Mouse (Mus musculus): ENCODE measurements around the gene Bmpr2. TPM values are rescaled to one million over a fixed set of nuclear protein-coding genes. Genes with fewer than 3 reads are reported as not detected.
"Not testable (repeated sequence)": the region's sequence is repeated elsewhere in the genome, so short reads cannot be mapped to it uniquely, and the experiment has no call there.

Gene Bmpr2
- polyA plus RNA-seq (2016; fragmentation: Nextera tagmentation; extraction: Ambion mirVana), result 5.8 and 6.2 TPM in 2 replicates

- Histone ChIP-seq H3K4me3 (peak within 1 kb of the TSS; percentile 89), H3K27ac (peak within 1 kb of the TSS; percentile 99), H3K27me3 (ENCODE audit: insufficient read depth, poor library complexity, severe bottlenecking) (no peaks in the 10 kb centered on the region), H3K4me1 (replicated peaks) (peaks cover 33% of the 10 kb centered on the region), H3K9me3 (no peaks in the 10 kb centered on the region), H3K36me3 (peaks cover 6% of the 10 kb centered on the region; the same call in 1 of the 2 replicates)
- under 1% methylated on average over 75 of the region's 75 CpGs for WGBS
- peak; percentile 90 for DNase-seq (ENCODE audit: low spot score)
These were observed at the start of gene Bmpr2 for GRCm38 (mm10) chr1:59763164-59763768. Gene Bmpr2 (plus strand): TSS chr1:59763400.

GRCm38 (mm10) chr1:59719900-59720299, 43.3 kb upstream of the Bmpr2 start:
- no peaks in the 10 kb centered on the region for H3K4me1 ChIP-seq (replicated peaks)
- no peak for DNase-seq (ENCODE audit: low spot score)
- no peak overlapping the region for H3K4me3 ChIP-seq
- WGBS, result 60% methylated on average over 4 of the region's 4 CpGs
- H3K9me3 ChIP-seq, result no peaks in the 10 kb centered on the region
- H3K36me3 ChIP-seq, result peaks cover 67% of the 10 kb centered on the region
- H3K27me3 ChIP-seq (ENCODE audit: insufficient read depth, poor library complexity, severe bottlenecking), result no peaks in the 10 kb centered on the region
- no peak overlapping the region for H3K27ac ChIP-seq

GRCm38 (mm10) chr1:59725661-59726060, 37.5 kb upstream of the Bmpr2 start:
- no peak for DNase-seq (ENCODE audit: low spot score)
- WGBS, result 62% methylated on average over 4 of the region's 4 CpGs
- H3K27ac ChIP-seq, result no peak overlapping the region
- no peaks in the 10 kb centered on the region for H3K27me3 ChIP-seq (ENCODE audit: insufficient read depth, poor library complexity, severe bottlenecking)
- H3K36me3 ChIP-seq, result peaks cover 14% of the 10 kb centered on the region
- H3K4me1 ChIP-seq (replicated peaks), result peaks cover 2% of the 10 kb centered on the region; the same call in 1 of the 2 replicates
- no peaks in the 10 kb centered on the region for H3K9me3 ChIP-seq
- H3K4me3 ChIP-seq, result no peak overlapping the region

GRCm38 (mm10) chr1:59730106-59730505, 33.1 kb upstream of the Bmpr2 start:
- no peak for DNase-seq (ENCODE audit: low spot score)
- H3K4me3 ChIP-seq, result no peak overlapping the region
- no peaks in the 10 kb centered on the region for H3K27me3 ChIP-seq (ENCODE audit: insufficient read depth, poor library complexity, severe bottlenecking)
- no peaks in the 10 kb centered on the region for H3K36me3 ChIP-seq
- no peak overlapping the region for H3K27ac ChIP-seq
- peaks cover 5% of the 10 kb centered on the region; the same call in 1 of the 2 replicates for H3K4me1 ChIP-seq (replicated peaks)
- H3K9me3 ChIP-seq, result no peaks in the 10 kb centered on the region
- 92% methylated on average over 8 of the region's 8 CpGs for WGBS

- H3K4me1 ChIP-seq (replicated peaks), result peaks cover 5% of the 10 kb centered on the region; the same call in 1 of the 2 replicates
- 74% methylated on average over 4 of the region's 4 CpGs for WGBS
- no peak overlapping the region for H3K27ac ChIP-seq
- H3K36me3 ChIP-seq, result no peaks in the 10 kb centered on the region
- DNase-seq (ENCODE audit: low spot score), result no peak
- no peaks in the 10 kb centered on the region for H3K9me3 ChIP-seq
- H3K4me3 ChIP-seq, result no peak overlapping the region
- H3K27me3 ChIP-seq (ENCODE audit: insufficient read depth, poor library complexity, severe bottlenecking), result no peaks in the 10 kb centered on the region
These were observed 32.5 kb upstream of the Bmpr2 start for GRCm38 (mm10) chr1:59730737-59731136.

- Histone ChIP-seq H3K27me3 (ENCODE audit: insufficient read depth, poor library complexity, severe bottlenecking) (no peaks in the 10 kb centered on the region), H3K4me3 (no peak overlapping the region), H3K4me1 (replicated peaks) (peaks cover 5% of the 10 kb centered on the region; the same call in 1 of the 2 replicates), H3K36me3 (no peaks in the 10 kb centered on the region), H3K27ac (no peak overlapping the region), H3K9me3 (no peaks in the 10 kb centered on the region)
- no peak for DNase-seq (ENCODE audit: low spot score)
- 84% methylated on average over 6 of the region's 6 CpGs for WGBS
These were observed 29.1 kb upstream of the Bmpr2 start for GRCm38 (mm10) chr1:59734076-59734475.

GRCm38 (mm10) chr1:59738768-59739414, 24.3 kb upstream of the Bmpr2 start:
- 89% methylated on average over 6 of the region's 6 CpGs for WGBS
- Histone ChIP-seq H3K9me3 (no peaks in the 10 kb centered on the region), H3K27ac (no peak overlapping the region), H3K4me3 (no peak overlapping the region), H3K4me1 (replicated peaks) (no peaks in the 10 kb centered on the region), H3K36me3 (no peaks in the 10 kb centered on the region), H3K27me3 (ENCODE audit: insufficient read depth, poor library complexity, severe bottlenecking) (no peaks in the 10 kb centered on the region)
- no peak for DNase-seq (ENCODE audit: low spot score)

GRCm38 (mm10) chr1:59739577-59740354, 23.4 kb upstream of the Bmpr2 start:
- Histone ChIP-seq H3K4me3 (no peak overlapping the region), H3K9me3 (no peaks in the 10 kb centered on the region), H3K4me1 (replicated peaks) (no peaks in the 10 kb centered on the region), H3K36me3 (no peaks in the 10 kb centered on the region), H3K27ac (no peak overlapping the region), H3K27me3 (ENCODE audit: insufficient read depth, poor library complexity, severe bottlenecking) (no peaks in the 10 kb centered on the region)
- DNase-seq (ENCODE audit: low spot score), result no peak
- 83% methylated on average over 17 of the region's 17 CpGs for WGBS

- 83% methylated on average over 2 of the region's 2 CpGs for WGBS
- Histone ChIP-seq H3K4me1 (replicated peaks) (no peaks in the 10 kb centered on the region), H3K27me3 (ENCODE audit: insufficient read depth, poor library complexity, severe bottlenecking) (no peaks in the 10 kb centered on the region), H3K4me3 (no peak overlapping the region), H3K36me3 (no peaks in the 10 kb centered on the region), H3K27ac (no peak overlapping the region), H3K9me3 (no peaks in the 10 kb centered on the region)
- no peak for DNase-seq (ENCODE audit: low spot score)
These were observed 14.2 kb upstream of the Bmpr2 start for GRCm38 (mm10) chr1:59749047-59749446.

GRCm38 (mm10) chr1:59749724-59750123, 13.5 kb upstream of the Bmpr2 start:
- not testable (repeated sequence) for H3K36me3 ChIP-seq; H3K4me1 ChIP-seq (replicated peaks); H3K27me3 ChIP-seq (ENCODE audit: insufficient read depth, poor library complexity, severe bottlenecking); H3K27ac ChIP-seq; DNase-seq (ENCODE audit: low spot score); H3K4me3 ChIP-seq; H3K9me3 ChIP-seq
- WGBS, result 71% methylated on average over 5 of the region's 5 CpGs

GRCm38 (mm10) chr1:59755298-59755697, 7.9 kb upstream of the Bmpr2 start:
- no peak for DNase-seq (ENCODE audit: low spot score)
- Histone ChIP-seq H3K27ac (no peak overlapping the region), H3K9me3 (no peaks in the 10 kb centered on the region), H3K36me3 (no peaks in the 10 kb centered on the region), H3K27me3 (ENCODE audit: insufficient read depth, poor library complexity, severe bottlenecking) (no peaks in the 10 kb centered on the region), H3K4me3 (no peak overlapping the region), H3K4me1 (replicated peaks) (no peaks in the 10 kb centered on the region)
- WGBS, result 49% methylated on average over 1 of the region's 1 CpGs

GRCm38 (mm10) chr1:59758325-59758724, 4.9 kb upstream of the Bmpr2 start:
- Histone ChIP-seq H3K4me1 (replicated peaks) (peaks cover 9% of the 10 kb centered on the region; the same call in 1 of the 2 replicates), H3K9me3 (no peaks in the 10 kb centered on the region), H3K27ac (no peak overlapping the region), H3K36me3 (no peaks in the 10 kb centered on the region), H3K4me3 (no peak overlapping the region), H3K27me3 (ENCODE audit: insufficient read depth, poor library complexity, severe bottlenecking) (no peaks in the 10 kb centered on the region)
- DNase-seq (ENCODE audit: low spot score), result no peak
- 94% methylated on average over 1 of the region's 1 CpGs for WGBS

GRCm38 (mm10) chr1:59762208-59762607, 992 bp upstream of the Bmpr2 start:
- H3K4me3 ChIP-seq, result peak overlapping the region; percentile 89
- peak overlapping the region; percentile 99 for H3K27ac ChIP-seq
- H3K36me3 ChIP-seq, result no peaks in the 10 kb centered on the region
- no peaks in the 10 kb centered on the region for H3K9me3 ChIP-seq
- peaks cover 26% of the 10 kb centered on the region for H3K4me1 ChIP-seq (replicated peaks)
- no peak for DNase-seq (ENCODE audit: low spot score)
- no peaks in the 10 kb centered on the region for H3K27me3 ChIP-seq (ENCODE audit: insufficient read depth, poor library complexity, severe bottlenecking)
- 5% methylated on average over 10 of the region's 10 CpGs for WGBS

Measured in hindbrain, embryonic 10.5 days (tissue).